Mouse (Mus musculus) spleen, adult 18-20 months (tissue): ENCODE measurements around the gene Mrps10.
A peak's percentile ranks its signal among the peaks of the same experiment; 100 is the strongest.
"Not testable (repeated sequence)": the region's sequence is repeated elsewhere in the genome, so short reads cannot be mapped to it uniquely, and the experiment has no call there.

ENCODE experiments used
- DNase-seq, 2 experiments: peaks; one replicate each; pipeline ENCODE4 v3.0.0; 2022; ENCODE audit warnings: mixed read lengths in 2 of 2

The Mrps10 gene

GRCm38 (mm10) chr17:47383266-47383665 is 14.6 kb downstream of the Mrps10 start:
- DNase-seq: no peak

DNA sequence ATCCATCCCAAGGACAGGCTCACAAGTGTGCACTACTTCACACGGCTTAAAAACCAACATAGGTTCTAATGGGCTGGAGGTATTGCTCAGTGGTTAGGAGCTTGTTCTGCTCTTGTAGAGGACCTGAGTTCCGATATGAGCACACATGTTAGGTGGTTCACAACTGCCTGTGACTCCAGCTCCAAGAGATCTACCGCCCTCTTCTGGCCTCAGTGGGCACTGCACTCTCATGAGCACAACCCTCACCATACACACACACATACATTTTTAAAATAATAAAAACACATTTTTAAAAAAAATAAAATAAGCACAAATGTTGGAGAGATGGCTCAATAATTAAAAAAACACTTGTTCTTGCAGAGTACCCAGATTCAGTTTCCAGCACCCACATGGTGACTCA is 15.4 kb downstream of the Mrps10 start:
- DNase-seq: no peak

- no peak for DNase-seq
Measured at GRCm38 (mm10) chr17:47385145-47385544, 16.5 kb downstream of the Mrps10 start, which contains the start of gene Guca1b. Guca1b (plus strand) TSS chr17:47385393.

- DNase-seq: peak in 1 of 2 experiments; percentile 44
Measured at GRCm38 (mm10) chr17:47386649-47387048, 18.0 kb downstream of the Mrps10 start.

GRCm38 (mm10) chr17:47394223-47394869 is 25.7 kb downstream of the Mrps10 start:
- DNase-seq: peak in 1 of 2 experiments; percentile 24

DNA sequence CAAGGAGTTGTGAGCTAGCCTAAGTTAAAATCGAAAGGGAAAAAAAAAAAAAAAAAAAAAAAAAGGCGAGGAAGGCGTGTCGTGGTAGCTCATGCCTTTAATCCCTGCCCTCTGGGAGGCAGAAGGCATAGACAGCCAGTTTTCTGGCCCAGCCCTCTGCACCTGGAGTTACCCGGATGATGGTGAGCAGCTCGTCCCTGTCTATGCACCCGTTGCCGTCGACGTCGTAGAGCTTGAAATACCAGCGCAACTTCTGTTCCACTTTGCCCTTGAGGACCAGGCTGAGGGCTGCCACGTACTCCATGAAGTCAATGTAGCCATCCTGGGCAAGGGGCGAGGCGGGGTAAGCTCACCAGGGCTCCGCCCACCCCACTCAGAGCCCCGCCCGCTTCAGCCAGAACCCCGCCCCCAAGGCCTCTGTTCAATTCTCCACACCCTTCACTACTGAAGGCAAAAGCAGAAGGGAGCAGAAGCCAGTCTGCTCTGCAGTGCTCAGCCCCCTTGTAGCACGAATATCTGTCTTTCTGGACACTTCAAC is 26.8 kb downstream of the Mrps10 start:
- peak; percentile 13 to 49 for DNase-seq

DNA sequence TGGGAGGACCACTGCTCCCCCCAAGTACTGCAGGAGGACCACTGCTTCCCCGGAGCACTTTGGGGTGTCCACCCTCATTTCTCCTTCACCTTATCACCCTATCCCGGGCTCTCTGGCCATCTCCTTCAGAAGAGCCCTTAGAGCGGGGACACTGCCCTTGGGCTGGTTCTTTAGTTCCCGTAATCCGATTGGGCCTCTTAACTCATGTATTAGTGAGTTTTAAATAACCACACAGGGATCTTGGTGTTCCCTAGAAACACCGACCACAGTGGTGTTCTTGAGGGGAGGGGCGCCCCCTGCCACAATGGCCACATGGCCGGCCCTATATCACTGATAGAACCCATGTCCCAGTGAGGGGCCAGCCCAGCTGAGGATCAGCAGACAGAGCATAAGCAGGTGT is 30.4 kb downstream of the Mrps10 start:
- no peak for DNase-seq

GRCm38 (mm10) chr17:47400451-47400850 is 31.8 kb downstream of the Mrps10 start, which contains the start of gene Guca1a:
Guca1a (minus strand) TSS chr17:47400584.
- no peak for DNase-seq

GRCm38 (mm10) chr17:47407717-47408557 is 39.2 kb downstream of the Mrps10 start:
- DNase-seq: no peak

DNA sequence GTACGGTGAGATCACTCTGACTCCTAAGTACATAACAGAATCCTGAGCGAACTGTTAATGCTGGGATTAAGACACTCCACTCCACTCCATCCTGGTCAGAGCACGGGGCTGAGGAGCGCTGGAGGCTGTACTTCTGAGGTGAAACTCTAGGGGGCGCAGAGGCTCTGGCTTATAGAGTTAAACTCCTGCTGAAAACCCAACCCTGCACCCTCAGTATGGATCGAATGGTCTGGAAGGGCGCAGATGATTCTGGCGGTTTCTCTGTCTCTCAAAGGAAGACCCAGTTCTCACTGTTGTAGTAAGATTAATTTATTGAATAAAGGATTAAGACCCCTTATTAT is 39.8 kb downstream of the Mrps10 start:
- peak in 1 of 2 experiments; percentile 57 for DNase-seq

GRCm38 (mm10) chr17:47409897-47410861 is 41.5 kb downstream of the Mrps10 start:
- DNase-seq: peak in 1 of 2 experiments; percentile 22

- DNase-seq: no peak
Measured at GRCm38 (mm10) chr17:47420195-47420594, 51.5 kb downstream of the Mrps10 start.

- no peak for DNase-seq
Measured at GRCm38 (mm10) chr17:47421566-47421965, 52.9 kb downstream of the Mrps10 start.

- not testable (repeated sequence) for DNase-seq
Measured at GRCm38 (mm10) chr17:47422616-47423015, 53.9 kb downstream of the Mrps10 start.

GRCm38 (mm10) chr17:47424186-47424585 is 55.5 kb downstream of the Mrps10 start:
- DNase-seq: no peak

DNA sequence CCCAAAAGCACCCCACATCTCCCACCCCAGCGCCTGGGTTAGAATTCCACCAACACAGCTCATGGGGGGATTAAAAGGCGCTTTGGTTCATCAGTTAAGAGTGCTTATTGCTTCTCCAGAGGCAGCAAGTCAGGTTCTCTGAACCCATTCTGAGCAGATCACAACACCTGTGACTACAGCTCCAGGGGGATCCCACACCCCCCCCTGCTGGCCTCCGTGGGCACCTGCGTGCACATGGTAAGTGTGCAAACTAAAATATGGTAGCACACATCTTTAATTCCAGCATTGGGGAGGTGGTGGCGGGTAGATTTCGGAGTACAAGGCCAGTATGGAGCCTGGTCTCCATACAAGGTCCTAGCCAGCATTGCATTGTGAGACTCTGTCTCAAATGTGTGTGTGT is 58.6 kb downstream of the Mrps10 start:
- no peak for DNase-seq

GRCm38 (mm10) chr17:47428831-47429304 is 60.2 kb downstream of the Mrps10 start:
- DNase-seq: no peak

DNA sequence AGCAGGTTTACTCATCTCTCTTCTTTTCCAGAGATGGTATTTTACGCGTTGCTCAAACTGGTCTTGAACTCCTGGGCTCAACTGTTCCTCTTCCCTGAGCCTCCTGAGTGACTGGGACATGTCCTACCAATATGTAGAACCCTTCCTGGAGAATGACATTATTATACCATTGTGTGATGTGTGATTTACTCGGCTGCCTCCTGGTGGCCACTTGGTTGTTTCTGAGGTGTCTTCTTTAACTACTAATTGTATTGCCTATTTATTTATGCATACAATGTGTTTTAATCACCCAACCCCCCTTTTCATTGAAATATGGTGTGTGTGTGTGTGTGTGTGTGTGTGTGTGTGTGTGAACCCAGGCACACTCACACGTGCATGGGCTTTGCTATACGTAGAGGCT is 62.1 kb downstream of the Mrps10 start:
- no peak for DNase-seq
